Mouse (Mus musculus): Measurements from ENCODE around the gene Aifm2. TPM values are rescaled to one million over a fixed set of nuclear protein-coding genes. Genes with fewer than 3 reads are reported as not detected.

Gene Aifm2
- polyA plus RNA-seq, 1 experiment from 2014 or later = 5.1 TPM

GRCm38 (mm10) chr10:61750014-61750413, 35.0 kb downstream of the Aifm2 start:
- Histone ChIP-seq H3K9ac (no peak overlapping the region), H3K27ac (no peak overlapping the region), H3K9me3 (replicated peaks) (0 out of 2 replicates have a peak, but pooled peaks cover 4% of the 10 kb centered on the region), H3K4me1 (no peaks in the 10 kb centered on the region), H3K4me2 (no peak overlapping the region), H3K27me3 (no peaks in the 10 kb centered on the region), H3K4me3 (no peak overlapping the region), H3K36me3 (ENCODE audit: poor library complexity, severe bottlenecking) (peaks cover 100% of the 10 kb centered on the region)
- ATAC-seq = no peak
- 90% methylated on average over 9 of the region's 9 CpGs for WGBS

- H3K4me2 ChIP-seq = no peak overlapping the region
- ATAC-seq = no peak
- peaks cover 100% of the 10 kb centered on the region for H3K36me3 ChIP-seq (ENCODE audit: poor library complexity, severe bottlenecking)
Observed at GRCm38 (mm10) chr10:61751534-61752219, 36.6 kb downstream of the Aifm2 start.

GRCm38 (mm10) chr10:61753071-61753470, 38.0 kb downstream of the Aifm2 start:
- no peak overlapping the region for H3K4me3 ChIP-seq
- no peaks in the 10 kb centered on the region for H3K27me3 ChIP-seq
- peaks cover 99% of the 10 kb centered on the region for H3K36me3 ChIP-seq (ENCODE audit: poor library complexity, severe bottlenecking)
- H3K9ac ChIP-seq = no peak overlapping the region
- H3K9me3 ChIP-seq (replicated peaks) = no peaks in the 10 kb centered on the region
- H3K27ac ChIP-seq = no peak overlapping the region
- peaks cover 7% of the 10 kb centered on the region; the same call in 1 of the 2 replicates for H3K4me1 ChIP-seq
- no peak for ATAC-seq
- WGBS = 97% methylated on average over 23 of the region's 23 CpGs
- H3K4me2 ChIP-seq = no peak overlapping the region

More at GRCm38 (mm10) chr10:61751534-61752219, 36.6 kb downstream of the Aifm2 start:
- Histone ChIP-seq H3K4me3 (no peak overlapping the region), H3K27me3 (no peaks in the 10 kb centered on the region), H3K4me1 (no peaks in the 10 kb centered on the region), H3K9me3 (replicated peaks) (no peaks in the 10 kb centered on the region), H3K27ac (no peak overlapping the region), H3K9ac (no peak overlapping the region)
- WGBS = 88% methylated on average over 20 of the region's 20 CpGs

- no peak overlapping the region for H3K9ac ChIP-seq
- no peak overlapping the region for H3K27ac ChIP-seq
- H3K27me3 ChIP-seq = no peaks in the 10 kb centered on the region
- no peak for ATAC-seq
- no peaks in the 10 kb centered on the region for H3K9me3 ChIP-seq (replicated peaks)
- H3K36me3 ChIP-seq (ENCODE audit: poor library complexity, severe bottlenecking) = peaks cover 59% of the 10 kb centered on the region
- no peak overlapping the region for H3K4me3 ChIP-seq
- WGBS = 89% methylated on average over 14 of the region's 14 CpGs
- no peak overlapping the region for H3K4me2 ChIP-seq
- peaks cover 7% of the 10 kb centered on the region for H3K4me1 ChIP-seq
Observed at GRCm38 (mm10) chr10:61757022-61757421, 42.0 kb downstream of the Aifm2 start.

- no peak overlapping the region for H3K4me3 ChIP-seq
- no peak overlapping the region for H3K27ac ChIP-seq
- H3K4me2 ChIP-seq = no peak overlapping the region
- 96% methylated on average over 2 of the region's 2 CpGs for WGBS
- ATAC-seq = no peak
- no peaks in the 10 kb centered on the region for H3K9me3 ChIP-seq (replicated peaks)
- H3K4me1 ChIP-seq = peaks cover 7% of the 10 kb centered on the region
- no peaks in the 10 kb centered on the region for H3K27me3 ChIP-seq
- peaks cover 40% of the 10 kb centered on the region for H3K36me3 ChIP-seq (ENCODE audit: poor library complexity, severe bottlenecking)
- H3K9ac ChIP-seq = no peak overlapping the region
Observed at GRCm38 (mm10) chr10:61758904-61759303, 43.8 kb downstream of the Aifm2 start.

- WGBS = 81% methylated on average over 6 of the region's 6 CpGs
- H3K27ac ChIP-seq = no peak overlapping the region
- H3K4me1 ChIP-seq = peaks cover 10% of the 10 kb centered on the region
- H3K4me2 ChIP-seq = no peak overlapping the region
- H3K4me3 ChIP-seq = no peak overlapping the region
- no peaks in the 10 kb centered on the region for H3K27me3 ChIP-seq
- ATAC-seq = no peak
- H3K36me3 ChIP-seq (ENCODE audit: poor library complexity, severe bottlenecking) = peaks cover 31% of the 10 kb centered on the region
- H3K9me3 ChIP-seq (replicated peaks) = no peaks in the 10 kb centered on the region
- H3K9ac ChIP-seq = no peak overlapping the region
Observed at GRCm38 (mm10) chr10:61759869-61760268, 44.8 kb downstream of the Aifm2 start.

GRCm38 (mm10) chr10:61764689-61765088, 49.6 kb downstream of the Aifm2 start:
- H3K4me2 ChIP-seq = no peak overlapping the region
- no peaks in the 10 kb centered on the region for H3K27me3 ChIP-seq
- no peak overlapping the region for H3K27ac ChIP-seq
- H3K4me1 ChIP-seq = peaks cover 21% of the 10 kb centered on the region
- H3K9ac ChIP-seq = no peak overlapping the region
- H3K36me3 ChIP-seq (ENCODE audit: poor library complexity, severe bottlenecking) = peaks cover 18% of the 10 kb centered on the region
- no peak overlapping the region for H3K4me3 ChIP-seq
- 79% methylated on average over 8 of the region's 8 CpGs for WGBS
- no peak for ATAC-seq
- H3K9me3 ChIP-seq (replicated peaks) = no peaks in the 10 kb centered on the region

GRCm38 (mm10) chr10:61765558-61765957, 50.5 kb downstream of the Aifm2 start:
- WGBS = 14% methylated on average over 5 of the region's 5 CpGs
- ATAC-seq = no peak

GRCm38 (mm10) chr10:61766806-61767205, 51.7 kb downstream of the Aifm2 start:
- Histone ChIP-seq H3K4me2 (no peak overlapping the region), H3K36me3 (ENCODE audit: poor library complexity, severe bottlenecking) (peaks cover 22% of the 10 kb centered on the region), H3K4me3 (no peak overlapping the region), H3K9me3 (replicated peaks) (no peaks in the 10 kb centered on the region), H3K27ac (no peak overlapping the region), H3K9ac (no peak overlapping the region), H3K27me3 (no peaks in the 10 kb centered on the region), H3K4me1 (peaks cover 21% of the 10 kb centered on the region)
- WGBS = 62% methylated on average over 6 of the region's 6 CpGs
- no peak for ATAC-seq

More at GRCm38 (mm10) chr10:61765558-61765957, 50.5 kb downstream of the Aifm2 start:
- Histone ChIP-seq H3K4me1 (peaks cover 21% of the 10 kb centered on the region), H3K4me2 (no peak overlapping the region), H3K27ac (no peak overlapping the region), H3K4me3 (no peak overlapping the region), H3K36me3 (ENCODE audit: poor library complexity, severe bottlenecking) (peaks cover 18% of the 10 kb centered on the region), H3K9ac (no peak overlapping the region), H3K27me3 (no peaks in the 10 kb centered on the region), H3K9me3 (replicated peaks) (no peaks in the 10 kb centered on the region)

GRCm38 (mm10) chr10:61781461-61782128, 66.5 kb downstream of the Aifm2 start:
- Histone ChIP-seq H3K27ac (0 out of 2 replicates have a peak overlapping the region, but pooled peaks have one; percentile 99), H3K4me1 (peaks cover 27% of the 10 kb centered on the region), H3K4me2 (peak overlapping the region; percentile 64), H3K9ac (peak overlapping the region; percentile 99), H3K4me3 (peak overlapping the region; percentile 90), H3K9me3 (replicated peaks) (no peaks in the 10 kb centered on the region), H3K27me3 (no peaks in the 10 kb centered on the region), H3K36me3 (ENCODE audit: poor library complexity, severe bottlenecking) (peaks cover 12% of the 10 kb centered on the region; the same call in 1 of the 2 replicates)
- 32% methylated on average over 9 of the region's 9 CpGs for WGBS
- ATAC-seq = no peak

- H3K4me2 ChIP-seq = peak overlapping the region; percentile 64
- WGBS = under 1% methylated on average over 72 of the region's 74 CpGs
- H3K27ac ChIP-seq = peak overlapping the region; percentile 99
- H3K9ac ChIP-seq = peak overlapping the region; percentile 99
- no peaks in the 10 kb centered on the region for H3K9me3 ChIP-seq (replicated peaks)
- peak overlapping the region; percentile 90 for H3K4me3 ChIP-seq
- no peaks in the 10 kb centered on the region for H3K27me3 ChIP-seq
- peak; percentile 70 for ATAC-seq
- H3K36me3 ChIP-seq (ENCODE audit: poor library complexity, severe bottlenecking) = peaks cover 12% of the 10 kb centered on the region; the same call in 1 of the 2 replicates
- H3K4me1 ChIP-seq = peaks cover 27% of the 10 kb centered on the region
Observed at GRCm38 (mm10) chr10:61782799-61783611, 67.9 kb downstream of the Aifm2 start.
